Mouse (Mus musculus): ENCODE data around the gene Rhebl1.

Rhebl1 gene

GRCm38 (mm10) chr15:98904692-98905091, 10.4 kb upstream of the Rhebl1 start:
- DNase-seq (ENCODE audit: low read depth) = no peak

- DNase-seq (ENCODE audit: low read depth) = no peak
Measured at GRCm38 (mm10) chr15:98902600-98902999, 8.3 kb upstream of the Rhebl1 start.

- no peak for DNase-seq (ENCODE audit: low read depth)
Measured at GRCm38 (mm10) chr15:98901530-98901929, 7.2 kb upstream of the Rhebl1 start.

- no peak for DNase-seq (ENCODE audit: low read depth)
Measured at GRCm38 (mm10) chr15:98897928-98898800, 3.8 kb upstream of the Rhebl1 start, which contains the start of gene Dhh. Gene Dhh (minus strand): TSS chr15:98898540.

- DNase-seq (ENCODE audit: low read depth) = no peak
Measured at GRCm38 (mm10) chr15:98897495-98897894, 3.2 kb upstream of the Rhebl1 start.

- no peak for DNase-seq (ENCODE audit: low read depth)
Measured at GRCm38 (mm10) chr15:98895635-98896589, 1.6 kb upstream of the Rhebl1 start.

- DNase-seq (ENCODE audit: low read depth) = no peak
Measured at GRCm38 (mm10) chr15:98894746-98895634, 650 bp upstream of the Rhebl1 start.

GRCm38 (mm10) chr15:98893036-98893435, 1.3 kb downstream of the Rhebl1 start:
- DNase-seq (ENCODE audit: low read depth) = no peak

- DNase-seq (ENCODE audit: low read depth) = peak; percentile 57
Measured at GRCm38 (mm10) chr15:98891907-98892606, 2.3 kb downstream of the Rhebl1 start.

GRCm38 (mm10) chr15:98891198-98891742, 3.1 kb downstream of the Rhebl1 start:
- DNase-seq (ENCODE audit: low read depth) = no peak

- DNase-seq (ENCODE audit: low read depth) = no peak
Measured at GRCm38 (mm10) chr15:98887526-98887925, 6.8 kb downstream of the Rhebl1 start.

- DNase-seq (ENCODE audit: low read depth) = no peak
Measured at GRCm38 (mm10) chr15:98886667-98887387, 7.5 kb downstream of the Rhebl1 start.

- no peak for DNase-seq (ENCODE audit: low read depth)
Measured at GRCm38 (mm10) chr15:98884106-98884505, 10.2 kb downstream of the Rhebl1 start.

- no peak for DNase-seq (ENCODE audit: low read depth)
Measured at GRCm38 (mm10) chr15:98883661-98884060, 10.7 kb downstream of the Rhebl1 start.

GRCm38 (mm10) chr15:98881656-98882008, 12.7 kb downstream of the Rhebl1 start:
- no peak for DNase-seq (ENCODE audit: low read depth)

- peak; percentile 73 for DNase-seq (ENCODE audit: low read depth)
Measured at GRCm38 (mm10) chr15:98880978-98881655, 13.2 kb downstream of the Rhebl1 start.

GRCm38 (mm10) chr15:98877331-98877730, 17.0 kb downstream of the Rhebl1 start:
- no peak for DNase-seq (ENCODE audit: low read depth)

- peak; percentile 77 for DNase-seq (ENCODE audit: low read depth)
Measured at GRCm38 (mm10) chr15:98871916-98872888, 22.1 kb downstream of the Rhebl1 start.

All from fibroblast of lung, adult 2 months (primary cell).